Mouse (Mus musculus): Measurements from ENCODE around the gene C530008M17Rik.
A peak's percentile ranks its signal among the peaks of the same experiment; 100 is the strongest.
"Not testable (repeated sequence)": the region's sequence is repeated elsewhere in the genome, so short reads cannot be mapped to it uniquely, and the experiment has no call there.

Gene C530008M17Rik

DNA sequence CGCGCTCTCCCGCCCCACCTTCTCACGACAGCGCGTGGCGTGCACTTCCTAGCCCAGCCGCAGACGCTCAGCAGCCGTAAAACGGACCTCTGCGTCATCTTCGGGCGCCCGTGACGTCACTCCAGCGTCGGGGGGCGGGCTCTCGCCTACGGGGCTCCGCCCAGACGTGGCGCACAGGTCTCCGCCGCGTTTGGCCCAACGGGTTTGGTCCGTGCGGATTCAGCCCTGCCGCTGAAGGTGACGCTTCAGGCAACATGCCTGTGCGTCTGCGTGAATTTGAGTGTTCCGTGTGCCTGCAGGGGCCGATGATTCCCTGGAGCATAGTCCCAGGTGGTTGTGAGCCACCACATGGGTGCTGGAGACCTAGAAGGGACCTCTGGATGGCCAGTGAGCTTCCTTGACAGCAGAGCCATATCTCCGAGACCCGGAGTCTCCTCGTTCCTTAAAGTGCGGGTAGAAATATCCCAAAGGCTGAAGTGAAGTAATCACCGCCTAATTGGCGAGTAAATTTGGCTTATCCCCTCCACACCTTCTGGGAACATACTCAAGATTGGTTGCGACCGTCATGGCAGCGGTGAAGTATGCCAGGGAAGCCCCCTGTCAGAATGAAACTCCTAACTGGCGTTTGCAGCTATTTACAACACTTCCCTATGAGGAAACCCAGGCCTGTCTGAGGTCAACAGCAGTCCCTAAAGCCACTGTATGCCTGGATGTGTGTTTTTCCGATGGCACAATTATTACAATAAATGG is 249.3 kb downstream of the C530008M17Rik start, which contains the start of gene Aasdh:
Aasdh (minus strand) TSS at position 110 of the 750 bp plus-strand sequence.
- DNase-seq (ENCODE audit: low spot score) = peak; percentile 87

DNA sequence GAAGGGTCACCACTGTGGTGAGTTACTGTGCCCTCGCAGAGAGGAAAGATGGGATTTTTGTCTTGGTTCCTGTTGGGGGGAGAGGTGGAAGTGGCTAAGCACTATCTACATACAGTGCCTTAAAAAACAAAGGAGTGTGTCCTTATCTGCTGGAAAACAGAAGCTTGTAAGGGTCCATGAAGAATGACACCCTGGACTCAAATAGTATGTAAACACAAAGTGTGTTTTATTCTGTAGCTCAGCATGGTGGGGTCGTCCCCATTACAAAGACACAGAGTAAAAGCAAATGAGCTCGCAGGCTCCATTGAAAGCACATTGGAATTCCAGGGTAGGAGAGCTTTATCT is 249.8 kb downstream of the C530008M17Rik start:
- DNase-seq (ENCODE audit: low spot score) = no peak

DNA sequence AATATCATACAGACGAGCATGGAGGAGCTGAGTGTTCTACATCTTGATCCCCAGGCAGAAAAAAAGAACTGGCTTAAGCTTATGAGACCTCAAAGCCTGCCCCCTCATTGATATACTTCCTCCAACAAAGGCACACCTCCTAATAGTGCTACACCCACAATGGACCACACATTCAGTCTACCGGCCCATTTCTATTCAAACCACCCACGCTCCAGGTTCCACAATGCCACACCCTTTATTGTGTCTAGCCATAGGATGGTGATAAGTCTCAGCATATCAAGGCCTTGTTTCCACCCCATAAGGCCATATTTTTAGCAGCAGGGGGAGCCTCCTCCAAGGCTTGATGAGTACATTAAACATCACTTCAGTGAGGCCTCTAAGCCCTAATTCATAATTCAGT is 254.5 kb downstream of the C530008M17Rik start:
- no peak for DNase-seq (ENCODE audit: low spot score)

DNA sequence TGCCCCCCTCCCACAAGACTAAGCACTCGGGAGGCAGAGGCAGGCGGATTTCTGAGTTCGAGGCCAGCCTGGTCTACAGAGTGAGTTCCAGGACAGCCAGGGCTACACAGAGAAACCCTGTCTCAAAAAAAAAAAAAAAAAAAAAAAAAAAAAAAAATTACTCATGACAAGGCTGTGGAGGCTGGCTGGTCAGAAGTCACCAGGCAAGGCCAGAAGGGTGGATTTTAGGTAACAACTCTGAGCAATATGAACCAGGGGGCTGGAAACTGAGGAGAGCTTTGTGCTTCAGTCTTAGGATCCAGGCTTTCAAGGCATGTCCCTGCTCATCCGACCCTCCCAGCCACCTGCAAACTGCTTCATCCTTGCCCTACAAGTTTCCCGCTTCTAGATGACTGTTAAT is 256.2 kb downstream of the C530008M17Rik start:
- DNase-seq (ENCODE audit: low spot score) = not testable (repeated sequence)

DNA sequence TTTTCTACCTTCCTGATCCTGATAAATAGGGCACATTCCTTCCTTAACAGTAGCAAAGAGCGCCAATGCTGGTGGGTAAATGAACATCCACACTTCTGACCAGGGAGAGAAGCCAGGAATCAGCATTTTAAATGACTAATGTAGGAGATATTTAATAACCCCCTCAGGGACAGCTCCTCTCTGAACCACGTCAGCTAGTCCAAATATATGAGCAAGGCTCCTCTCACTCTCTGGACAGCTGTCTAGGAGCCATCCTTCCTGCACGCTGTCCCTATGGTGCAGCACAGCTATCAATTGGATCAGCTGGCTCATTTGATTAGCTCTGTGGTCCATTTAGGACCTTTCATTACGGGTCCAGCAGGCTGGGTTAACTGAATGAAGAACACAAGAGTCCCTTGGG is 266.5 kb downstream of the C530008M17Rik start:
- DNase-seq (ENCODE audit: low spot score) = no peak

All from ovary, adult 18-20 months (tissue).